Mouse (Mus musculus) kidney, postnatal 10 days (tissue): Measurements from ENCODE around the gene Rnf17.

Source experiments
- DNase-seq: peaks from one replicate; pipeline ENCODE4 v3.0.0; 2021; ENCODE audit warnings: mixed read lengths

Gene Rnf17

DNA sequence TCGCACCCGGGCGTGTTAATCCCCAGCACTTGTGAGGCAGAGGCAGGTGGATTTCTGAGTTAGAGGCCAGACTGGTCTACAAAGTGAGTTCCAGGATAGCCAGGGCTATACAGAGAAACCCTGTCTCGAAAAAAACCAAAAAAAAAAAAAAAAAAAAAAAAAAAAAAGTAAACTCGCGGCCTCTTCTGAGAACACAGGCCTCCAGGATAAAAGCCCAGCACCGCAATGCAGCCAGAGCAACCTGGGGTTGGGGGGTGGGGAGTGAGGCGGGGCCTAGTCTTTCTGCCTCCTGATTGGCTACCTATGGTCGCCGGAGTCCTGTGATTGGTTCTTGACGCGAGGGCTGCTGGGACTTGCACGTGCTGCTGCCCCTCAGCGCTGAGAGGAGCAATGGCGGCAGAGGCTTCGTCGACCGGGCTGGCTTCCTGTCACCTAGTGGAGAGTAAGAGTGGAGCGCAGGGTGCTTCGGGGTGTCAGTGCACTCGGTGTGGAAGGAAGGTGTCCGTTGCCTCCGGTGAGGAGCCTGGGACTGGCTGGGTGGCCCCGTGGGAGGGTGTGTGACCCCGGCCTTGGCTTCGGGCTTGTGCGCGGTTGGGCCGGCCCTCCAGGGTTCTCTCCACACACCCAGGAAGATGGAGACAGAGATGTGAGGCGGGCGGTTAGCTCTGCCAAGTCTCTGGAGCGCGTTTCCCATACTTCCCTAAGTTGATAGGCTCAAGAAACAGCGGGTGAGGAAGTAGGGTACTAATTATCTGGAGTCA lies at the start of gene Rnf17:
Gene Rnf17, plus strand, starts transcription at position 271 of the 761 bp plus-strand sequence.
- no peak for DNase-seq

- DNase-seq, result no peak
Observed at GRCm38 (mm10) chr14:56354803-56355202, 47.6 kb upstream of the Rnf17 start.

GRCm38 (mm10) chr14:56355396-56355795 lies 47.0 kb upstream of the Rnf17 start:
- no peak for DNase-seq

GRCm38 (mm10) chr14:56356196-56356595 lies 46.2 kb upstream of the Rnf17 start:
- no peak for DNase-seq

DNA sequence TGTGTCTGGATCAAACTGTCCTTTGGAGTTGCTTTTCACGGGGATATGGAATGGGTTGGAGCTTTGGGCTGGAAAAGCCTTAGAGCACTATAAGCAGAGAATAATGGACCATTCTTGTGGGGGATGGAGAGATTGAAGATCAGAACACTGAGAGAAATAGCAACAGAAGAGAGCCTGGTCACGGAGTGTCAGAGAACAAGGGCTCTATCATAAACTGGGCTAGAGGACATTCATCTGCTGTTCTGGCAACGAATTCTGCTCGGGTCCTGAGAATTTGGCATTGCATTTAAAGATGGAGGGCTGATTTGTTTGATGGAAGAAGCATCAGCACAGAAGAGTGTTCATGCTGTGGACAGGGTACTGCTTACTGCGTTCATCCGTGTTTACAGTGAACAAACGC lies 44.0 kb upstream of the Rnf17 start:
- DNase-seq, result no peak

DNA sequence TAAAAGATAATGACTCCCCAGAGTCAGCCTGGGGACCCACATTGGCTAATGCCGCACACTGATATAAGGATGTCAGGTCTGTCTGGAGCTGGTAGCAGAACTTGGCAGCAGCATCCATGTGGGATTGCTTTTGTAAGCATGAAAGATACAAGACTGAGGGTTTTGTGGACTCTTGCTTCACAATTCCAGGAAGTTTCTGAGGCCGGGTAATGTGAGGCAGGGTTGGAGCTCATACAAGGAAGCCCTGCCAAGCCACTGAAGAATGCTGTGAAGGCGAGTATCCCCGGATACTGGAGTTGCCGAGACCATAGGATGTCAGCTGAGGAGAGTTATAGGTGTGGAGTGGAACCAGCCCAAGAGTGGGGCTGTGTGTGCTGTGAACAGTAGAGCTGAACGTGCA lies 43.2 kb upstream of the Rnf17 start:
- DNase-seq, result no peak

DNA sequence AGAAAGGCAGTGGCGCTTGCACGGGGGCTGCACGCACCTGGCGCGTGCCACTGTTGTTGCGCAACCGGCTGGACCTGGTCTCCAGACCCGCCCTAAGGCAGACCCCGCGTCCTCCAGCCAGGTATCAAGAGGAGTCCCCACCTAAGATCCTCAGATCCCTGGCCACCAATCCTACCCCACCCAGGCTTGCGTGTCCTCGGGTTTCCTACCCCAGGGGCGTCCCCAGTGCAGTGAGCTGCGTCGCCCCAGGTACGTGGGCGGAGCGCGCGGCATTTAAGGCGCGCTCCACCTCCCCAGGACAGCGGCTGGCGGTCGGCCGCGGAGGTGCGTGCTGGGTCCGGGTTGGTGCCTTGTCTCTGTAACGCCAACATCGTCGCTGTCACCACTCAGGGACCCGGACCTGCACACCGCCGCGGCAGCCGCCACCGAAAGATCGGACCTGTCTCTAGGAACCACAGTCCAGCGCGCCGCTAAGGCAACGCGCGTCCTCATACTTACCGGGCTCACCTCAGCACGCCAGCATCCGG lies 37.6 kb upstream of the Rnf17 start, which contains the start of gene Atp12a:
Gene Atp12a, plus strand, starts transcription at position 358 of the 527 bp plus-strand sequence.
- peak; percentile 39 for DNase-seq

DNA sequence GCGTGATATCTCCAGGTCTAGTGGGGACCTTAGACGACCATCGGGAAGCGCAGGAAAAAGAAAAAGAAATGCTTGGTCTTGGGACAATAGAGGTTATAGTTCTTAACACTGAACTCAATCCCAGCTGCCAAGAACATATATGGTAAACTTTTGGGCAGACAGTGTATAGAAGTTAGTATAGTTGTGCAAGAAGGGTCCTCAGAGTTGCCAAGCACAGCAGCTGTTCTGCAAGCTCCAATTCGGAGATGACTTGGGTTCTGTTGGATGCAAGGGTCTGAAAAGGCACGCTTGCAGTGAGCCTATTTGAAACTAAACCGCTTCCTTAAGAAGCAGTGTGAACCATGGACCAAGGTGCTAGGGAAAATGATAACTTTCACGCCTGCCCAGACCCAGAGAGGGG lies 37.1 kb upstream of the Rnf17 start:
- DNase-seq, result no peak

DNA sequence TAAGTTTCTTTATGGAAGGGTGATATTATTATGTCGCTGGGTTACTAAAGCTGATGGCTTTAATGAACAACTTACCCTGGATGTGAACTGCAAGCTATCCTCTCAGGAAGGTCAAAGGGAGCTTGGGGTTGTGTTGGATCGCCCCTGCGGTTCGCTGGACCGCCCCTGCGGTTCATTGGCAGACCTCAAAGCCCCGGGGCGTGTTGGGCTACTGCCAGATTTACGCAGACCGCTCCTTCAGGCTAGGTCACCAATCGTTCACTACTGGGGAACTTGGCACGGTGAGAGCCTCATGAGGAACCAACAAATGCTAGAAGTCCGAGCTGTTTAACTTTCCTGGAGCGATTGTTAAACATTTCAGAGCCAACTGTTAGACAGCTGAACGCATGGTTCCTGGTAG lies 35.7 kb upstream of the Rnf17 start:
- peak; percentile 63 for DNase-seq

DNA sequence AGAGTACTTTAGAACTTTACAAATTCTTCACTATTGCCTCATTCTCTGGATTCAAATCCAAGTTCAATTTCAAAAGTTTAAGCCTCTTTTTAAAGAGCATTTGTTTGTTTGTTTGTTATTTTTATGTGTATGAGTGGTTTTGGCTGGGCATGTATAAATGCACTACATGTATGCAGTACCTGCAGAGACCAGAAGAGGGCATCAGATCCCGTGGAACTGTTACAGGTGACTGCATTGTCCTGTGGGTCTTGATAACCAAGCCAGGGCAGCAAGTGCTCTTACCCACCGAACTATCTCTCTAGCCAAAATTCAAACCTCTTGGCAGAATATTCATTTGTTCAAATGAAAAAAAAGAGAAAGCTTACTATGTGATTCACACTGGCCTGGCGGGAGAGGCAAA lies 33.5 kb upstream of the Rnf17 start:
- DNase-seq, result peak; percentile 57

DNA sequence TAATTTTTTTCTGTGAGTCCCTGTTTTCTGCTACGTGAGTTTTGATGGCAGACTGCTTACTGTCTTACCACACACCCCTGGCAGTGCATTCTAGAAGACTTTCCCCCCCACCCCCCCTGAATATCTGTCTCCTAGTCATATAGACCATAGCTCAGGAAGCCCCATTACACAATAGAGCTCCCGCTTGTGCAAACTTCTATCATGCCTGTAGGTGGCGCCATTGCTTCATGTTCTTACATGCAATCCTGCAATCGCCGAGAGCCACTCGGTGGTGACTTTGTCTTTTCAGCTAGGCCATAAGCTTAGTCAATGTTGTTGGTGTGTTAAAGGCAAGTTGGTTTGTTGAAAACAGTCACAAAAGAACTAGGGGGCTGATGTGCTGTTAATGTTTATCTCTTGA lies 26.6 kb upstream of the Rnf17 start:
- peak; percentile 91 for DNase-seq

- DNase-seq, result no peak
Observed at GRCm38 (mm10) chr14:56377745-56378144, 24.6 kb upstream of the Rnf17 start.

DNA sequence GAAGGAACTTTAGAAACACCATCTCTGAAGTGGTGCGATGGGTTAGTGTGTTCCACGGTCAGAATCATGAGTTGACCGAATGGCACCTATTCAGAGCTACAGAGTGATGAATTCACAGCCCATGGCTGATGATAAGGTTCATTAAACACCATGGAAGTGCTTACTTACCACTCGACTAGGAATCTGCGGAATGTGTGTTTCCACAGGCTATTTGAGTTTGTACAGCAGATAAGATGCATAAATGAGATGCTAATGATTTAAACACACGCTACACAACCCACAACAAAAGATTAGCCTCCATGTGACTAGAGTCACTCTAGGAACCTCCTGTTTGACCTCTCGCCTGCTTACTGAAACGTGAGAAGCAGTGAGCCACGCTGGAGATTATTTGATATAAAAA lies 23.0 kb upstream of the Rnf17 start:
- no peak for DNase-seq

- no peak for DNase-seq
Observed at GRCm38 (mm10) chr14:56382366-56382765, 20.0 kb upstream of the Rnf17 start.

GRCm38 (mm10) chr14:56390247-56390646 lies 12.1 kb upstream of the Rnf17 start:
- DNase-seq, result no peak

DNA sequence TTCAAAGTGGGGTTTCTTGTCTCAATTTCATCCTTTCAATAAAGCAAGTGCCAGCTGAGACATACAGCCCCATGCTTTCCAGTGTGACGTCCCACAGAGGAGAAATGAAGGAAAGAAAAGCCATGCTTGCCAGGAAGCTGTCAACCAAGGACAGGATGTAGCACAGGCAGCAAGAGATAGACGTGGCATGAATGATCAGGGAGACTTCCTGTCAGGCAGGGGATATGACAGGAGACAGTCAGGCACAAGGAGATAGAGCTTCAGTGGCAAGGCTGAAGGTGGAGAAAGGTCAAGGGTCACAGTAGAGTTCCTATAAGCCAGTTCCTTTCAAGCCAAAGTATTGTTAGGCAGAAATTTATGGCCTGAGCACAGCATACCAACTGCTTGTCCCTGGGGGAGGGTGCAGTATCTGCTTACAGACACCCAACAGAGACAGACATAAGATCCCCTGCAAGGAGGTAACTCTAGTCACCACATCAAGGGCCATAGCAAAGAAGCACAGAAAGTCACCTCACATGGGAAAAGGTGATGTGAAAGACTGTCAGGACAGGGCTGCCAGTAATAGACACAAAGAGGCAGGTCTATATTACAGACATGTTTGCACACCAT lies 8.6 kb upstream of the Rnf17 start:
- no peak for DNase-seq

- peak; percentile 65 for DNase-seq
Observed at GRCm38 (mm10) chr14:56398001-56398400, 4.4 kb upstream of the Rnf17 start.

DNA sequence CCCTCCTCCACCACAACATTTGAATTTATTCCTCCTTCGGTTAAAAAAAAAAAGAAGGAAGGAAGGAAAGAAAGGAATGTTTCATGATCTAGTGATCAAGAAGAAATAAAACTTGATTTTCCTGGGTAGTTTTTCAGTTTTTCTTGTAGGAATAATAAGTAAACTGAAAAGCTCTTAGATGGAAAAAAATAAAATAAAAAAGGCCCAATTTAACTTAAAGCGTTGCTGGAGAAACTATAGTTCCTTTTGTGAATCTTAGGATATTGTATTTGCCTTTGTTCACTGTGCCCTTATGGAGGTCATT lies 643 bp downstream of the Rnf17 start:
- no peak for DNase-seq

- no peak for DNase-seq
Observed at GRCm38 (mm10) chr14:56462090-56462489, 59.7 kb downstream of the Rnf17 start.

GRCm38 (mm10) chr14:56462729-56463128 lies 60.3 kb downstream of the Rnf17 start:
- no peak for DNase-seq

GRCm38 (mm10) chr14:56468145-56468544 lies 65.8 kb downstream of the Rnf17 start:
- peak; percentile 17 for DNase-seq

DNA sequence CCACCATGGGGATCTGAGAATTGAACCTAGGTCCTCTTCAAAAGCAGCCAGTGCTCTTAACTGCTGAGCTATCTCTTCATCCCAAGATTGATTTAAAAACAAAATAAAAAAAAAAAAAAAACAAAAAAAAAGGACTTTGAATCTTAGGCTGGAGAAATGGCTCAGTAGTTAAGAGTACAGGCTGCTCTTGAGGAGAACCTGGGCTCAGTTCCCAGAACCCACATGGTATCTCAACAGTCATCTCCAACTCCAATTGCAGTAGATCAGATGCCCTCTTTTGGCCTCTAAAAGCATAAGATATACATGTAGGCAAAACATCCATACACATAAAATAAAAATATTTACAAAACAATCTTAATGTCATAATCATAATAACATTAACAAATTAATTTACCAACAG lies 87.4 kb downstream of the Rnf17 start:
- no peak for DNase-seq

- no peak for DNase-seq
Observed at GRCm38 (mm10) chr14:56502407-56502806, 100.0 kb downstream of the Rnf17 start.

GRCm38 (mm10) chr14:56506743-56507142 lies 104.4 kb downstream of the Rnf17 start:
- no peak for DNase-seq

DNA sequence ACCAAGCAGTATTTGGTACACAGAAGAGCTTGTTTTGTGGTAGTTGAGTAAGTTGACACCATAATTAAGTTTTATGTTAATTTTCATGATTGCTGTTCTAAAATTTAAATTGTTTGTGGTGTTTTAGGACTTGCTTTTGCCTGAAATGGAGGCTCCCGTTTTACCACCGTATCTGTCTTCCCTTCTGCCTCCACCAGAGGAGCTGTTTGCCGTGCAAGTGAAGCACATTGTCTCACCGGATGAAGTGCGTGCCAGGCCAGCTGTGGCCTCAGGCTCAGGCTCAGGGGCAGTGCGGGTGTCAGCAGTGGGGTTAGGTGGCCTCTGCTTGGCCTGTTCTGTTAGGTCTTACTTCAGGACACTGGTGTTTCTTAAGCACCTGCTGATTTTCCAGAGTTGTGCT lies 109.7 kb downstream of the Rnf17 start:
- peak; percentile 25 for DNase-seq
